Comparison of ENCODE assay signal across 8 mouse cellular contexts in the genomic region with DNA sequence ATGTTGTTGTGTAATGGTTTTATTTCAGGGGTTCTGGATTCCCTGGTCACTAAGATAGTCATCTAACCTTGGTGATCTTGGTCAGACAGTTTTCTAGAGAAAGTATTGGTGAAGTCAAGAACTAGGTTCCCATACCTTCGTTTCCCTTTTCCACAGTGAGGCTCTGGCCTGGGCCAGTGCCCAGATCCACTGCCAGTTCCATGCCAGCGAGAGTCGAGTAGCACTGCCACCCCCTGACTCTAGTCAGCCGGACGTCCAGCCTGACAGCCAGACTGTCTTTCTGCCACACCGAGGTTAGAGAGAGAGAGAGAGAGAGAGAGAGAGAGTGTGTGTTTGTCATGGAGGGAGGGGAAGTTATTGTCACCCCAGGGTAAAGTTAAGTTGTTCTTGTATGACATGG. TPM values are rescaled to one million over a fixed set of nuclear protein-coding genes. Genes with fewer than 3 reads are reported as not detected.
DNase-seq lines count a peak whose midpoint lies in the region; ATAC-seq and TF ChIP-seq lines count a peak whose summit lies in the region.
"Had no signal": no experiment of that assay in that cellular context is flagged by ENCODE, and none has a peak within 500 bp of the region (broad histone marks: within the 10 kb centered on the region; RNA-seq: fewer than 3 reads in every experiment).

No protein-coding gene starts in this region.

- peak overlapping the region; percentile 83; the same call in 1 of the 2 replicates for H3K4me3 ChIP-seq in lung, postnatal 0 days (ENCODE audit: low read depth, low read length)
- H3K4me3 ChIP-seq in forebrain, embryonic 13.5 days: peak overlapping the region; percentile 88
- peak overlapping the region; percentile 87 for H3K4me3 ChIP-seq in limb, embryonic 13.5 days
- H3K4me3 ChIP-seq in stomach, embryonic 16.5 days (replicated peaks; ENCODE audit: low read length): peak overlapping the region; percentile 86

- H3K27me3 ChIP-seq in lung, postnatal 0 days (replicated peaks; ENCODE audit: insufficient read depth, low read length): no peaks in the 10 kb centered on the region
- H3K27me3 ChIP-seq in forebrain, embryonic 13.5 days: no peaks in the 10 kb centered on the region
- H3K27me3 ChIP-seq in limb, embryonic 13.5 days: no peaks in the 10 kb centered on the region
- no peaks in the 10 kb centered on the region for H3K27me3 ChIP-seq in stomach, embryonic 16.5 days (ENCODE audit: control insufficient read depth, insufficient read depth, low read length)

- no peak for TF ChIP-seq CTCF in lung, postnatal 0 days (IDR thresholded peaks at IDR 0.05)

- TF ChIP-seq EP300 in lung, postnatal 0 days (IDR thresholded peaks at IDR 0.05): no peak

- H3K9me3 ChIP-seq in lung, postnatal 0 days (ENCODE audit: low read length): no peaks in the 10 kb centered on the region
- H3K9me3 ChIP-seq in forebrain, embryonic 13.5 days (replicated peaks): no peaks in the 10 kb centered on the region
- H3K9me3 ChIP-seq in limb, embryonic 13.5 days: no peaks in the 10 kb centered on the region
- no peaks in the 10 kb centered on the region for H3K9me3 ChIP-seq in stomach, embryonic 16.5 days (replicated peaks; ENCODE audit: control insufficient read depth, low read length)

- peaks cover 28% of the 10 kb centered on the region; the same call in 1 of the 2 replicates for H3K36me3 ChIP-seq in lung, postnatal 0 days (ENCODE audit: insufficient read depth, low read length)
- H3K36me3 ChIP-seq in forebrain, embryonic 13.5 days (ENCODE audit: poor library complexity, severe bottlenecking): peaks cover 45% of the 10 kb centered on the region
- H3K36me3 ChIP-seq in limb, embryonic 13.5 days: peaks cover 51% of the 10 kb centered on the region
- peaks cover 19% of the 10 kb centered on the region for H3K36me3 ChIP-seq in stomach, embryonic 16.5 days (ENCODE audit: control insufficient read depth, insufficient read depth, low read length)

- H3K4me1 ChIP-seq in lung, postnatal 0 days (ENCODE audit: insufficient read depth, low read depth, low read length): peaks cover 23% of the 10 kb centered on the region; the same call in 1 of the 2 replicates
- peaks cover 46% of the 10 kb centered on the region for H3K4me1 ChIP-seq in forebrain, embryonic 13.5 days
- H3K4me1 ChIP-seq in limb, embryonic 13.5 days: peaks cover 46% of the 10 kb centered on the region
- peaks cover 36% of the 10 kb centered on the region for H3K4me1 ChIP-seq in stomach, embryonic 16.5 days (ENCODE audit: control insufficient read depth, insufficient read depth, low read length)

- H3K9ac ChIP-seq in lung, postnatal 0 days (replicated peaks; ENCODE audit: low read depth): peak overlapping the region; percentile 75
- H3K9ac ChIP-seq in forebrain, embryonic 13.5 days: peak overlapping the region; percentile 91
- peak overlapping the region; percentile 90 for H3K9ac ChIP-seq in limb, embryonic 13.5 days
- H3K9ac ChIP-seq in stomach, embryonic 16.5 days (ENCODE audit: low read length): 0 out of 2 replicates have a peak overlapping the region, but pooled peaks have one; percentile 79

- 62% methylated on average over 6 of the region's 6 CpGs for WGBS in lung, postnatal 0 days
- WGBS in forebrain, embryonic 13.5 days: 84% methylated on average over 6 of the region's 6 CpGs
- 86% methylated on average over 6 of the region's 6 CpGs for WGBS in limb, embryonic 13.5 days
- WGBS in stomach, embryonic 16.5 days: 67% methylated on average over 6 of the region's 6 CpGs

- H3K27ac ChIP-seq in lung, postnatal 0 days (ENCODE audit: low read length): no peak overlapping the region
- no peak overlapping the region for H3K27ac ChIP-seq in forebrain, embryonic 13.5 days
- no peak overlapping the region for H3K27ac ChIP-seq in limb, embryonic 13.5 days
- H3K27ac ChIP-seq in stomach, embryonic 16.5 days (ENCODE audit: low read length): no peak overlapping the region

- DNase-seq in lung, postnatal 0 days (ENCODE audit: low spot score): no peak
- no peak for DNase-seq in lung, postnatal 14 days
- DNase-seq in urinary bladder, postnatal 4 days (ENCODE audit: low spot score in 2 of 2): no peak
- DNase-seq in thymus, postnatal 14 days: no peak

- no peak for ATAC-seq in lung, postnatal 0 days
- no peak for ATAC-seq in forebrain, embryonic 13.5 days
- no peak for ATAC-seq in limb, embryonic 13.5 days (ENCODE audit: low FRiP score, low read depth)
- no peak for ATAC-seq in stomach, embryonic 16.5 days (ENCODE audit: insufficient read depth, low FRiP score)

- peak overlapping the region; percentile 88 for H3K4me2 ChIP-seq in lung, postnatal 0 days (replicated peaks; ENCODE audit: low read depth, low read length)
- H3K4me2 ChIP-seq in forebrain, embryonic 13.5 days: peak overlapping the region; percentile 94
- H3K4me2 ChIP-seq in limb, embryonic 13.5 days (replicated peaks): peak overlapping the region; percentile 96
- peak overlapping the region; percentile 96 for H3K4me2 ChIP-seq in stomach, embryonic 16.5 days (ENCODE audit: low read depth, low read length)

RNA-seq across cellular contexts. Expression of a gene that starts 1.1 kb away (rescaled TPM):
- polyA plus RNA-seq in lung, postnatal 0 days (2015; fragmentation: Nextera tagmentation; extraction: Ambion mirVana): 12.7 and 14.4 TPM in 2 replicates
- 44.5 and 47.4 TPM in 2 replicates for polyA plus RNA-seq in forebrain, embryonic 13.5 days (2015; fragmentation: Nextera tagmentation; extraction: Ambion mirVana)
- polyA plus RNA-seq in limb, embryonic 13.5 days (2015; fragmentation: Nextera tagmentation; extraction: Ambion mirVana): 26.9 and 27.0 TPM in 2 replicates
- 14.2 and 15.6 TPM in 2 replicates for polyA plus RNA-seq in stomach, embryonic 16.5 days (2015; fragmentation: Nextera tagmentation; extraction: Ambion mirVana)

RNA-seq across cellular contexts. Expression of a gene that starts 1.2 kb away (rescaled TPM):
- polyA plus RNA-seq in lung, postnatal 0 days (2015; fragmentation: Nextera tagmentation; extraction: Ambion mirVana): 13.7 and 15.7 TPM in 2 replicates
- 27.5 and 27.9 TPM in 2 replicates for polyA plus RNA-seq in forebrain, embryonic 13.5 days (2015; fragmentation: Nextera tagmentation; extraction: Ambion mirVana)
- 35.0 and 38.5 TPM in 2 replicates for polyA plus RNA-seq in limb, embryonic 13.5 days (2015; fragmentation: Nextera tagmentation; extraction: Ambion mirVana)
- 25.9 and 37.2 TPM in 2 replicates for polyA plus RNA-seq in stomach, embryonic 16.5 days (2015; fragmentation: Nextera tagmentation; extraction: Ambion mirVana)

RNA-seq across cellular contexts. Expression of a gene that starts 4.6 kb away (rescaled TPM):
- 0.87 TPM in 1 of 2 replicates, not detected in the other for polyA plus RNA-seq in lung, postnatal 0 days (2015; fragmentation: Nextera tagmentation; extraction: Ambion mirVana)
- polyA plus RNA-seq in forebrain, embryonic 13.5 days (2015; fragmentation: Nextera tagmentation; extraction: Ambion mirVana): 0.65 and 1.8 TPM in 2 replicates
- polyA plus RNA-seq in limb, embryonic 13.5 days (2015; fragmentation: Nextera tagmentation; extraction: Ambion mirVana): 1.4 and 2.2 TPM in 2 replicates
- 0.48 and 0.95 TPM in 2 replicates for polyA plus RNA-seq in stomach, embryonic 16.5 days (2015; fragmentation: Nextera tagmentation; extraction: Ambion mirVana)
- polyA plus RNA-seq: large intestine, adult 2 months had no signal

RNA-seq across cellular contexts. Expression of a gene that starts 17.2 kb away (rescaled TPM):
- polyA plus RNA-seq in lung, postnatal 0 days (2015; fragmentation: Nextera tagmentation; extraction: Ambion mirVana): 75.6 and 104 TPM in 2 replicates
- 48.0 and 54.7 TPM in 2 replicates for polyA plus RNA-seq in forebrain, embryonic 13.5 days (2015; fragmentation: Nextera tagmentation; extraction: Ambion mirVana)
- polyA plus RNA-seq in limb, embryonic 13.5 days (2015; fragmentation: Nextera tagmentation; extraction: Ambion mirVana): 60.4 and 63.6 TPM in 2 replicates
- 62.6 and 64.8 TPM in 2 replicates for polyA plus RNA-seq in stomach, embryonic 16.5 days (2015; fragmentation: Nextera tagmentation; extraction: Ambion mirVana)

RNA-seq across cellular contexts. Expression of a gene that starts 17.6 kb away (rescaled TPM):
- 115 and 126 TPM in 2 replicates for polyA plus RNA-seq in lung, postnatal 0 days (2015; fragmentation: Nextera tagmentation; extraction: Ambion mirVana)
- polyA plus RNA-seq in forebrain, embryonic 13.5 days (2015; fragmentation: Nextera tagmentation; extraction: Ambion mirVana): 61.8 and 65.1 TPM in 2 replicates
- polyA plus RNA-seq in limb, embryonic 13.5 days (2015; fragmentation: Nextera tagmentation; extraction: Ambion mirVana): 58.7 and 60.0 TPM in 2 replicates
- polyA plus RNA-seq in stomach, embryonic 16.5 days (2015; fragmentation: Nextera tagmentation; extraction: Ambion mirVana): 71.4 and 84.7 TPM in 2 replicates
